Mouse (Mus musculus): ENCODE results near the gene Gm49342. TPM values are rescaled to one million over a fixed set of nuclear protein-coding genes. Genes with fewer than 3 reads are reported as not detected.
"Not testable (repeated sequence)": the region's sequence is repeated elsewhere in the genome, so short reads cannot be mapped to it uniquely, and the experiment has no call there.

The Gm49342 gene
- total RNA-seq, 2 experiments from 2014 or later = 6.5 to 13.7 TPM

- intact Hi-C loops (cut with DNase I) = loop anchor here (5.0 kb wide), 1 partner anchor 136 kb away; no protein-coding TSS in a partner anchor
- peak; percentile 99 to 100 for DNase-seq (ENCODE audit: extremely low spot score in 1 of 2, low spot score in 2 of 2)
Measured at GRCm38 (mm10) chr14:50930754-50931492, 13.4 kb upstream of the Gm49342 start, which contains the start of the genes Pip4p1 and Pnp. TSS of gene Pip4p1 (minus strand) at chr14:50930856. TSS of gene Pnp (plus strand) at chr14:50931082.

- DNase-seq (ENCODE audit: extremely low spot score in 1 of 2, low spot score in 2 of 2) = no peak
- intact Hi-C loops (cut with DNase I) = loop anchor here (5.0 kb wide), 1 partner anchor 136 kb away; no protein-coding TSS in a partner anchor
Measured at GRCm38 (mm10) chr14:50931493-50932020, 12.8 kb upstream of the Gm49342 start.

GRCm38 (mm10) chr14:50936649-50937048 lies 7.7 kb upstream of the Gm49342 start:
- intact Hi-C loops (cut with DNase I) = no loop called here
- no peak for DNase-seq (ENCODE audit: extremely low spot score in 1 of 2, low spot score in 2 of 2)

- no peak for DNase-seq (ENCODE audit: extremely low spot score in 1 of 2, low spot score in 2 of 2)
- intact Hi-C loops (cut with DNase I) = no loop called here
Measured at GRCm38 (mm10) chr14:50938119-50938908, 6.0 kb upstream of the Gm49342 start.

DNA sequence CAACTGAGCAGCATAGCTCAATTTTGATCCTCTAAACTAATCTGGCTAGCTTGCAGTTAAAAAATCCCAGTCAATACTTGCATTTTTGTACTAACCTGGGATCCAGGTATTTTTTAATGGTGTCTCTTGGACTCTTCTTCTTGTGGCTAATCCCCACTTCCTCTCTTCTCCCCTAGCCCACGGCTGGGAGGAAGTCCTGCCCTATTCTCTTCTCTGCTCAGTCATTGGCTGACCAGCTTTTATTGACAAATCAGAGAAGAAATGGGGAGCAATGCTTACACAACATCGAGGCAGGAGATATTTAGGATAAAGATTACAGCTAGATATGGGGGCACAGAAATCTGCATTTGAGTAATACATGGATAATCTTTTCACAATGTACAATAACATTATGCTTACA lies 5.4 kb upstream of the Gm49342 start:
- intact Hi-C loops (cut with DNase I) = no loop called here
- DNase-seq (ENCODE audit: extremely low spot score in 1 of 2, low spot score in 2 of 2) = no peak

- intact Hi-C loops (cut with DNase I); DNase-seq (ENCODE audit: extremely low spot score in 1 of 2, low spot score in 2 of 2): not testable (repeated sequence)
Measured at GRCm38 (mm10) chr14:50944668-50945033, 334 bp downstream of the Gm49342 start.

- intact Hi-C loops (cut with DNase I); DNase-seq (ENCODE audit: extremely low spot score in 1 of 2, low spot score in 2 of 2): not testable (repeated sequence)
Measured at GRCm38 (mm10) chr14:50945081-50945480, 764 bp downstream of the Gm49342 start.

DNA sequence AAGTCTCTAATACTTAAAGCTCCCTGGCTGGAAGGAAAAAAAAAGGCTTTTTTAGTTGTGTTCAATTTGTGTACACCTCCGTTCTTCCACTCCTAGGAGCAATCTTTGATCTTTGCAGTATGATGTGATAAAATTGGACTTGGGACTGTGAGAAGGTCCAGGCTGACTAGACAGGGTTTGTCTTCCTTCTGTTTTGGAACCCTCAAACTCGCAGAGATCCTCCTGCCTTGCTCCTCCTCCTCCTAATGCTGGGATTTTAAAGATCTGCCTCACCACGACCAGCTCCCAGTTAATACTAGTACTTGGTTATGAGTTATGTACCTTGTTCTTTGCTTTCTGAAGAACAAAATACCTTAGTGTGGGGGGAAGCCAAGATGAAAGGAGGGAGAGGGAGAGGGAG lies 1.2 kb downstream of the Gm49342 start:
- intact Hi-C loops (cut with DNase I); DNase-seq (ENCODE audit: extremely low spot score in 1 of 2, low spot score in 2 of 2): not testable (repeated sequence)

DNA sequence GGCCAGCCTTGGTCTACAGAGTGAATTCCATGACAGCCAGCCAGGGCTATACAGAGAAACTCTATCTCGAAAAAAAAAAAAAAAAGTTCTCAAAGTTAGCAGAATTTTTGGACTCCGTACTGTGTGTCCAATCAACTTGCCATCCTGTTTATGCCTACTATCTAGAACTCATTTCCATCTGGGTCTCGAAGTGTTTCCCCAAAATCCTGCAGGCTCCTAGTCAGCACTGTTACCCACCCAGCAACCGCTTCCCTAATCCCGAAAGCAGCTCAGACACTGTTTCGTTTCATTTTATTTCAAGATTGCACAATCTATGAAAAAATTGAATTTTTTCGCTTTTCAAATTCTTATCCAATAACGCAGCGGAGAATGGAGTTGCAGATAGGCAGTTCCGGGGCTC lies 11.2 kb downstream of the Gm49342 start:
- DNase-seq (ENCODE audit: extremely low spot score in 1 of 2, low spot score in 2 of 2) = no peak
- intact Hi-C loops (cut with DNase I) = no loop called here

DNA sequence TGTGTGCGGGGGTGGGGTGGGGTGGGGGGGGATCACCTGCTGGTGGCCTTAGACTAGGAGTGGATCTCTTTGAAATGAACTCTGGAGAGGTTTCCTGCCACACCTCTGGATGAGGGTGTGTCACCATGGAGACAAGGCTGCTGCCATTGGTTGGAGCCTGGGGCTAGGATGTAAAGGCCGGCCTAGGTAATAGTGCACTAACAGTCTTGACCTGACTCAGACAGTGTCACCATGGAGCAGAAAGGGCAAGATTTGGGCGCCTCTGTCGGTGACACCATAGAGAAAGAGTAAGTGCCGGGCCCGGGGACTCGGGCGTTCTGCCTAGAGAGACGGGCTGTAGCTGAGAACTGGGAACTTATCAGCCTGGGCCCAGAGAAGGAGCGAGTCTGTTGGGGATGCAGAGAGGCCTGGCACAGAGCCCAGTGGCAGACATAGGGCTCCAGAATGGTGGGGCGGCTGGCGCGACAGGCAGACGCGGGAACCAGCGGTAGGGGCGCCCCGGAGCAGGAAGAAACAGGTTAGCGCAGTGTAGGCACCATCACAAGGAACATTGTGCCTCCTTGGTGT lies 11.7 kb downstream of the Gm49342 start, which contains the start of gene Pnp2:
Gene Pnp2, plus strand, starts transcription at position 51 of the 567 bp plus-strand sequence.
- peak; percentile 51 to 72 for DNase-seq (ENCODE audit: extremely low spot score in 1 of 2, low spot score in 2 of 2)
- intact Hi-C loops (cut with DNase I) = not testable (repeated sequence)

- intact Hi-C loops (cut with DNase I) = not testable (repeated sequence)
Measured at GRCm38 (mm10) chr14:50956724-50957123, 12.4 kb downstream of the Gm49342 start.

DNA sequence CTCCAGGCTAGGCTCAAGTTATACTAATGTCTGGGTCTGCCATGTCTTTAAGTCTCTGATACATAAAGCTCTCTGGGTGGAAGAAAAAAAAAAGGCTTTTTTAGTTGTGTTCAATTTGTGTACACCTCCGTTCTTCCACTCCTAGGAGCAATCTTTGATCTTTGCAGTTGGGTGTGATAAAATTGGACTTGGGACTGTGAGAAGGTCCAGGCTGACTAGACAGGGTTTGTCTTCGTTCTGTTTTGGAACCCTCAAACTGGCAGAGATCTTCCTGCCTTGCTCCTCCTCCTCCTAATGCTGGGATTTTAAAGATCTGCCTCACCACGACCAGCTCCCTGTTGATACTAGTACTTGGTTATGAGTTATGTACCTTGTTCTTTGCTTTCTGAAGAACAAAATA lies 12.8 kb downstream of the Gm49342 start:
- intact Hi-C loops (cut with DNase I); DNase-seq (ENCODE audit: extremely low spot score in 1 of 2, low spot score in 2 of 2): not testable (repeated sequence)

More at GRCm38 (mm10) chr14:50956724-50957123, 12.4 kb downstream of the Gm49342 start:
- DNase-seq (ENCODE audit: extremely low spot score in 1 of 2, low spot score in 2 of 2) = not testable (repeated sequence)

DNA sequence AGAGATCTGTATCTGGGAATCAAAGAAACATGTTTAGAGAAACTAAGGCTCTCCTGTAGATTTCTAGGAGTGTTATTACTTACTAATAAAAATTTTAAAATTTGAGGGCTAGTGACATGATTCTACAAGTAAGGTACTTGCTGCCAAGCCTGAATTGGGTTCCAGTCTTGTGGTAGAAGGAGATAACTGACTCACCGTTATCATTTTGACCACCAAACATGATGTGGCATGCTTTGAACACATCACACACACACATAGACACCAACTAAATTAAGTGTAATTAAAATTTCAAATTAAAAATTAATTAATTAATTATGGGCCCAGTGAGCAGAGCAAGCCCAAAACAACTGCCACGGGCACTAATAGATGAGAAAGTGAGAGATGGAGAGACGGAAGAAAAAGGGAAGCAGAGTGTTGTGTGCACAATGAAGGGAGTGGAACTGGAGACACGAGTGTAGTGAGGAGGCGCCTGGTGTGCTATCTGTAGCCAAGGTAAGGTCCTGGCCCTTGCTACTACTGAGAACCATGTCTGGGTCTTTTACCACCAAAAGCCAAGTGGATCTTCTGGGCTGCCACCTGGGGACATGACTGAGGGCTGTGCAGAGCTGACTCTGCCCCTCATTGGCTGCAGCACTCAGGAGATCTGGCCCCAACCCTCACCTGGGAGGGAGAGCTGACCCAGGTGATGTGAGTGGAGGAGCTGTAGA lies 14.1 kb downstream of the Gm49342 start:
- DNase-seq (ENCODE audit: extremely low spot score in 1 of 2, low spot score in 2 of 2); intact Hi-C loops (cut with DNase I): not testable (repeated sequence)

GRCm38 (mm10) chr14:50968216-50968980 lies 24.1 kb downstream of the Gm49342 start:
- intact Hi-C loops (cut with DNase I) = no loop called here
- DNase-seq (ENCODE audit: extremely low spot score in 1 of 2, low spot score in 2 of 2) = no peak

- intact Hi-C loops (cut with DNase I) = no loop called here
- no peak for DNase-seq (ENCODE audit: extremely low spot score in 1 of 2, low spot score in 2 of 2)
Measured at GRCm38 (mm10) chr14:50969041-50969440, 24.7 kb downstream of the Gm49342 start.

DNA sequence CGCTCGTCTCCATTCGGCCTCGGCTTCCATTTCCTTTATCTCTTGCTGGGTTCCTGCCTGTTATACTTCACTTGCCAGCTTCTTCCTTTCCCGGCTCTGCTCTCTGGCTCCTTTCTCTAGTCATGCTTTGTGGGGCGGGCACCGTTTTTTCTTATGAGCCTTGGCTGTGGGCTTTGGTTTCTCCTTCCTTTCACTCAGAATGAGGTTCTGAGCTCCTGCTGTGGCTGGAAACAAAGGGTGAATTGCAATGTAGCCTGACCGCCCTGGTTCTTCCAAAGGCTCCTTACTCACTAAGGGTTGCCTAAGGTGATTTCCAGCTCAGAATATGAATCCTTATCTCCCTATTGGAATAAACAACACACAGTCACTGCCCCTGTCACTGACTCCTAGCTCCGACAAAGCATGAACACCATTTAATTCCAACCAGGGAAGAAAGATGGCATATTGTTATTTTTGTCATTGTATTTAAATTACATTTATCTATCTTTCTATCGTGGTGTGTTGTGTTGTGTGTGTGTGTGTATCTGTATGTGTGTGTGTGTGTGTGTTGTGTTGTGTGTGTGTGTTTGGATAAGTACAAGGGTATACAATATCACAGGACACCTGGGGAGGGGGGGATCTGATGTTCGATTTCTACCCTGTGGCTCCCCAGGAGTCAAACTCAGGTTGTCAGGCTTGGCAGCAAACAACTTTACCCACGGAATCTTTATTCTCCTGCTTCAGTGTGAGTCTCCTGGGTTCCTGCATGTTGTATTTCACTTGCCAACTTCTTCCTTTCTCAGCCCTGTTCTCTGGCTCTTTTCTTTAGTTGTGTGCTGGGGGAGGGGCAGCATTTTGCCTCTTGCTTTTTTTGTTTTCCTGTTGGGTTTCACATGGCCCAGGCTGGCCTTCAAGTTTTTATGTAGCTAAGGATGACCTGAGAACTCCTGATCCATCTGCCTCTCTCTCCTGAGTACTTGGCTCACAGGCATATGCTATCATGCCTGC lies 25.5 kb downstream of the Gm49342 start:
- intact Hi-C loops (cut with DNase I) = loop anchor here (10.0 kb wide), 1 partner anchor 95 kb away; no protein-coding TSS in a partner anchor
- peak; percentile 50 to 69 for DNase-seq (ENCODE audit: extremely low spot score in 1 of 2, low spot score in 2 of 2)

- intact Hi-C loops (cut with DNase I) = loop anchor here (10.0 kb wide), 1 partner anchor 94 kb away; no protein-coding TSS in a partner anchor
- no peak for DNase-seq (ENCODE audit: extremely low spot score in 1 of 2, low spot score in 2 of 2)
Measured at GRCm38 (mm10) chr14:50970822-50971221, 26.5 kb downstream of the Gm49342 start.
